Mouse (Mus musculus): Measurements from ENCODE around the gene Ppp1r12b.

The Ppp1r12b gene

GRCm38 (mm10) chr1:134940863-134941262, 14.9 kb downstream of the Ppp1r12b start:
- no peak for DNase-seq (ENCODE audit: extremely low spot score, low spot score)

DNA sequence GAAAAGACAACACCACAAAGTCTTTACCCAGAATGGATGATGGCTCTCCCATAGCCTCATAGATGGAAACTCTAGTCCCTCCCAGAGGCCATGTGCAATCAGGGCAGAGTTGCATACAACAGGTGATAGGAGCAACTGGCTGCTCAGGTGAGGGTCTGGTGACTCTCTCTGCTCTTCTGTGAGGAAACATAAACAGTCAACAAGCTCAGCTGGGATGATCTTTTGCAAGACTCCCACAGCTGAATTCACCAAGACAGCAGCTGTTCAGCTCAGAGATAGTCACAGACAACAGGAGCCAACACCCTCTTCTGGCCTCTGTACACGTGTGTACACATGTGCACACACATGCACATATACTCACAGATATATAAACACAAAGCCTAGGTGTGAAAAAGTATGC, 17.5 kb downstream of the Ppp1r12b start:
- DNase-seq (ENCODE audit: extremely low spot score, low spot score): no peak

- no peak for DNase-seq (ENCODE audit: extremely low spot score, low spot score)
These were observed 19.4 kb downstream of the Ppp1r12b start for GRCm38 (mm10) chr1:134936335-134936734.

- no peak for DNase-seq (ENCODE audit: extremely low spot score, low spot score)
These were observed 23.3 kb downstream of the Ppp1r12b start for GRCm38 (mm10) chr1:134932431-134932830.

DNA sequence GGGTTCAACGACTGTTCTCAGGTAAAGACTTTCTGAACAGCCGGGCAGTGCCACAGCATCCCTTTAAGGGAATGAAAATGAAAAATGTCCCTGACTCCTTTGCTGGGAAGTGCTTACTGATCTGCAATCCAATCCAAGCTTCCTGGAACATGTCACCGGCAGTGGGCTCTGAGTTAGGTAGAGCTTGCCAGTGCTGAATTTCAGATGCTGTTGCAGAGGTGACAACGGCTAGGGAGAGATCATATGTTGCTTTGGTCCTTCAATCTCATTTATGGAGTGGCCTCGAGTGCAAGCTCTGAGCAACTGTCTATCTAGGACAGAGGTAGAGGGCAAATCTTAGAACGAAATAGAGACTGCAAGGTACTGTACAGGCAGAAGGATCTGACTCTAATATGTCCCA, 36.7 kb downstream of the Ppp1r12b start:
- DNase-seq (ENCODE audit: extremely low spot score, low spot score): no peak

GRCm38 (mm10) chr1:134915421-134915820, 40.3 kb downstream of the Ppp1r12b start:
- DNase-seq (ENCODE audit: extremely low spot score, low spot score): no peak

GRCm38 (mm10) chr1:134913535-134913934, 42.2 kb downstream of the Ppp1r12b start:
- DNase-seq (ENCODE audit: extremely low spot score, low spot score): no peak

GRCm38 (mm10) chr1:134911892-134912291, 43.9 kb downstream of the Ppp1r12b start:
- DNase-seq (ENCODE audit: extremely low spot score, low spot score): no peak

DNA sequence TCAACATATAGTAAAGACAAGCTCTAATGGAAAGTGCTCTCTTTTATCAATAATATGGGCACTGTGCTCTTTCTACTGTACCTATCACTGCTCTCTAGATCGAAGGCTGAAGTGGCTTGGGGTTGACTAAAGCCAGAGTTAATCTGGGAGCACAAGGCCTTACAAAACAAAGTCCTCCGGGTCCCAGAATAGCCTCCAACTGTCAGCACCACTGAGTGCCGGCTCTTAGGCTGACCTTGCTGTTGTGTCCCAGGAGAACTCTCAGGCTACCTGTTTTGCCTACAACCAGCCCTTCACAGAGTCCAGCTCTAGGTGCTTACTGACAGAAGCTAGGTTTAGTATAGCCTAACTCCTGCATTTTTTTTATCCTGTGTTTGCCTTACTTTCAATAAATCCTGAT, 45.7 kb downstream of the Ppp1r12b start:
- no peak for DNase-seq (ENCODE audit: extremely low spot score, low spot score)

GRCm38 (mm10) chr1:134909442-134909841, 46.3 kb downstream of the Ppp1r12b start:
- DNase-seq (ENCODE audit: extremely low spot score, low spot score): no peak

DNA sequence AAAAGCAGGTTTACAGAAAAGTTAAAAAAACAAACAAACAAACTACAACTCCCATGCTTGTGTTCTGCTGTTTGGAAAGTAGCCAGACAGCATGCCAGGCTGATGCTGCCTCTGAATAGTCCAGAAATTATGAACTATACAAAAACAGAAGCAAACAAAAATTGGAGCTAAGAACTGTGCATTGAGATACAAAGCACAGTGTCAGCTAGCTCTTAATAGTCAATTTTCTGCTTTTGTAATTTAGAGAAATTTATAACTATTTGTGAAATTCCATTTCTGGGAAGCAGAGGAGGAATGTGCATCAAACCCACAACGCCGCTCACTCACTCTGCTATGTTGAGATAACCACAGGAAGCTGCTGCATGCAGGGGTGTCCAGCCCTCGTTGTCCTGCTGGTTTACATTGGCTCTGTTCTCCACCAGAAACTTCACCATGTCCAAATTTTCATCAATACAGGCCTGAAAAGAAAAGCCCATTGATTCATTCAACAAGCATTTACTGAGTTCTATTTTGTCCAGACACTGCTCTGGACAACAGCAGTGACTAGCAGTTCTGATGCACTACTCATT, 53.6 kb downstream of the Ppp1r12b start:
- no peak for DNase-seq (ENCODE audit: extremely low spot score, low spot score)

DNA sequence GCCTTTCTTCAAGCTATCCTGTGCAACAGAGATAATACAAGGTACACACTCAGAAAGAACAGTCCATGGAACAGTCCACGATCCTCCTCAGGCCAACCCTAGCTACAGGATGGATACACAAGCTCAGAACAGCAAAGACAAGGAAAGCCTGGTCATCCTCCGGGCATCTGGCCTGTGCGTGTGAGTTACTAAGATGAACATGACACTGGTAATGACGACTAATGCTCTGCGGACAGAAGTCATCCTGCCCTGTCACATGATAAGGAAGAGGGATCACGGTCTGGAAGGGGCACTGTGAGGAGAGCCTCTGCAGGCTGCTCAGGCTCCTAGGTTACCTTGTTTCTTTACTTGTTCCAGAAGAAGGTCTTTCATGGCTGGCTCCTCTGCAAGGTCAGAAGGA, 59.7 kb downstream of the Ppp1r12b start:
- DNase-seq (ENCODE audit: extremely low spot score, low spot score): no peak

GRCm38 (mm10) chr1:134894803-134895202, 60.9 kb downstream of the Ppp1r12b start:
- no peak for DNase-seq (ENCODE audit: extremely low spot score, low spot score)

DNA sequence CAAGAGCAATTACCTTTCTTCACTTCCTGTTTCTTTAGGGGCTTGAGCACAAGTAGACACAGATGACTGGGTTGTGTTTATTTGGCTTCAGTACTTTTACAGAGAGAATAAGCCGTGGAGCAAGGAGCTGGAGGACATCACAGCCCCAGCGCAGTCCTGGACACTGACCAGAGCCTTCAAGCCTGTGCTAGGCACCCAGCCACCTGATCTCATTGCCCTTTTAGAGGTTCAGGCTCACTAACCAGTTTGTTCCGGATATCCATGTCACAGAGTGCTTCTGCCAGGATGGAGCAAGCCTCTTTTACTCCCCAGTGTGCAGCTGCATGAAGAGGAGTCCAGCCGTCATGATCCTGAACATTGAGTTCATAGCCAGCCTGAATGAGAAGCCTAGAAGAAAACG, 63.8 kb downstream of the Ppp1r12b start:
- no peak for DNase-seq (ENCODE audit: extremely low spot score, low spot score)

- DNase-seq (ENCODE audit: extremely low spot score, low spot score): no peak
These were observed 66.1 kb downstream of the Ppp1r12b start for GRCm38 (mm10) chr1:134889629-134890028.

DNA sequence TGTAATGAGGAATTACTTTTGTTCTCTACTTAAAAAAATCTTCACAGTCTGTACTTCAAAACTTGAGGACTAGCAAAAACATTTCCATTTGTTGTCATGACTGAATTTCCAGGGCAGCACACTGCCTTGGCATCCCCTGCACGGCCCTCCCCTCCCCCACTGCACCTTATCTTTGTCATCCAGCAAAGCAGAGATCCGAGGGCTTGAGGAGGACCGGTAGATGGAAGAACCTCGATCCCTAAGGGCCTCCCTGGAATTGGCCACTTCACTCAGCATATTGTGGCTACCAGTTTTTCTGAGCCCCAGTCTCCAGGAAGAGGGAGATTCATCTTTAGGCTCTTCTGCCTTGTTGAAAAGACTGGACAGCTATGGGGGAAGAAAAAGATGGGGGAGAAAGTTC, 79.9 kb downstream of the Ppp1r12b start:
- DNase-seq (ENCODE audit: extremely low spot score, low spot score): no peak

GRCm38 (mm10) chr1:134872678-134873077, 83.1 kb downstream of the Ppp1r12b start:
- no peak for DNase-seq (ENCODE audit: extremely low spot score, low spot score)

GRCm38 (mm10) chr1:134866426-134866825, 89.3 kb downstream of the Ppp1r12b start:
- no peak for DNase-seq (ENCODE audit: extremely low spot score, low spot score)

DNA sequence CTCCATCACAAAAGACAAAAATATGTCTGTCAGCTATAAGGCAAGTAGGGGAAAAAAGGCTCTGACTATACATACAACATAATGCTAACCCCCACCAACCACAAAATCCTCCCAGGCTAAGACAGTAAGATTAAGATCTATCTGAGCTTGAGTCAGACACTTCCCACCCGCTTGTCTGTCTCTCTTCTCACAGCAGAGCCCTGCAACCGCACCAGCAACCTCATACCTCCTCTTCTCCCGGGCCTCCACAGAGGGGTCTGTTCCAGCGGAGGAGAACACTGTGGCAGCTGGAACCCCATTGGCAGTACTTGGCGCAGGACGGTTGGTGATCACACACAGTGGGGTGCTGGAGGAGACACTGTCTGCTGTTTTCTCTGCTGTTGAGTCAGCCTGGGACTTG, 90.2 kb downstream of the Ppp1r12b start:
- DNase-seq (ENCODE audit: extremely low spot score, low spot score): no peak

GRCm38 (mm10) chr1:134860538-134860937, 95.2 kb downstream of the Ppp1r12b start:
- DNase-seq (ENCODE audit: extremely low spot score, low spot score): no peak

DNA sequence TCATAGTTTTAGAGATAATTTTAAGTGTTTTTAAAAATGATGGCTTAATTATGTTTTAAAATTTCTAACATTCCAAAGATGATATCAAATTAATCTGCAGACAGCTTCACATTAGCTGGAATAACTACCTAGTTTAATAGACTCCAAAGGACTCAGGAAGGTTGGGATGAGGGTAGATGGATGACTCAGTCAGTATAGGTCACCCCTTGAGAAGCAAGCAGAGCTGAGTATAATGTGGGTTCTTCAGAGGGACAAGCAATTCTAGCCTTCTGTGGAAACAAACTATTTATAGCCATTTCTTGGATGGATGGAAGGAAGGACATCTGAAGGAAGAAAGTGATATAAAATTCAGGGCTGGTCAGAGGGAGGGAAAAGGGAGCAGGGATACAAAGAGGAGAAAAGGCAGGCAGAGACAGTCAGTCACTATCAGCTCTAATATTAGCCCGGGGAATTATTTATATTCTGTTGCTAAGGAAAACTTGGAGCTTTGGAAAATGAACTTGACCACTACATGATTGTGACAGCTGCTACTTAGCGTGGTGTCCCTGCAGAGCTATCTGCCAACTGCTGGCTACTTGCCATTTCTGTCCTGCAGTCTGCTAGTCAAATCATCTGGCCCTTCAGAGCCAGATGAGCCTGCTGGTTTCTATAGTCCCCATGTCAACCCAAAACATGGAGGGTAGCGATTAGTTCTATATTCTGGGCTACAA, 97.2 kb downstream of the Ppp1r12b start:
- DNase-seq (ENCODE audit: extremely low spot score, low spot score): no peak

DNA sequence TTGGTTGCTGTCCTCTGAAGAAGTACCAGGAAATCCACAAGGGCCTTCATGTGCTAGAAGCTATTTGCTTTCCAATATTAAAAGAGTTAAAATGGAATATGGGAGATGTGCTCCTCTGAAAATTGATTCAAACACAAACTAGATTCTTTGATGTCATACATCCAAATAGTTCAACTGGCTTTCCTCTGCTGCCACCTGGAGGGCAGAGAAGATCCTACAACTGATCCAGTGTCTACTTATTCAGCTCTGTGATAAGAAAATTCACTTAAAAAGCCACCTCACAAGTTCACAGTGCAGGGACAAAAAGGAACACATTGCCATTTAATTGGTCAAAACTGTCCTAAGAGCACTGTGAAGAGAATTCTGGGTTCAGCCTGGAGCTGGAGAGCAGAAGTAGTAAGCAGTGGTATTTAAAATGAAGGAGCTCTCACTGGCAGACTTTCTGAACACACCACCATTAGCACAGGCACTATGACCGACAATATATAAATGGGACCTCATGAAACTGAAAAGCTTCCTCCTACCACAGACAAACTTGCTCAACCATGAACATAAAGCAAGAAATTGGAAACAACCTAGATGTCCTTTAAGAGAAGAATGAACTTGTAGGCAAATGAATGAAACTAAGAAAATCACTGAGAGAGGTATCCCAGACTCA, 101.3 kb downstream of the Ppp1r12b start:
- peak; percentile 74 for DNase-seq (ENCODE audit: extremely low spot score, low spot score)

GRCm38 (mm10) chr1:134852797-134853196, 102.9 kb downstream of the Ppp1r12b start:
- DNase-seq (ENCODE audit: extremely low spot score, low spot score): no peak
